In the genomic region with DNA sequence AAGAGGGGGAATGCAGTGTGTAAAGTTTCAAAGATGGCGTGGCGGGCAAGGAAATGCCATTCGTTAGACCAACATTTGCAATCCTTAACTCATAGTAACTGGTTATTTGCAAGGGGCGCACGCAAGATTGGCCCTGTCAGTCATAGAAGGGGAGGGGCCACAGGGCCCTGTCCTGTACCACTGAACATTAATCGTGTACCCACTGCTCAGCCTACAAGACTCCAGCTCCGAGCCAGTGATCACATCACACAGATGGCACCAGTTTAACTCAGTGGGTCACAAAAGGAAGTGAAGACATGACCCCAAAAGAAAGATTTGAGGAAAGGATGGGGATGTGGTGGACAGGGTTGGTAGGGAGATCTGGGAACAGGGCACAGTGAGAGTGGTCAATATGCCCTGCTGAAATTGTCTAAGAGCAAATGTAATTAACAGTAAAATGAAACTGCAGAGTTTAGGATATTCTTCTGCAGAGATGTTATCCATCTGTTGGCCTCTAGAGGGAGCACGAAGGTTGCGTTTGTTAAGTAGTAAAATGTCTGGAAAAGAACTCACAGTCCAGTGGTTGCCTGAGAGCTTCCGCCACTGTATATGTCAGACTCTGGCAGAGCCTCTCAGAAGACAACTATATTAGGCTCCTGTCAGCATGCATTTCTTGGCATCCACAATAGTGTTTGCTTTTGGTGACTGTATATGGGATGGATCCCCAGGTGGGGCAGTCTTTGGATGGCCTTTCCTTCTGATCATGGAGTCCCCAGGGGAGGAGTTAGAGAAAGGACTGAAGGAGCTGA, we compare ENCODE assay signal across 8 mouse cellular contexts. TPM values are rescaled to one million over a fixed set of nuclear protein-coding genes. Genes with fewer than 3 reads are reported as not detected.
A peak's percentile ranks its signal among the peaks of the same experiment; 100 is the strongest.
DNase-seq lines count a peak whose midpoint lies in the region; ATAC-seq and TF ChIP-seq lines count a peak whose summit lies in the region.

No protein-coding gene starts in this region.

- no peaks in the 10 kb centered on the region for H3K9me3 ChIP-seq in midbrain, embryonic 11.5 days (ENCODE audit: control insufficient read depth, low read length)

- H3K4me3 ChIP-seq in left cerebral cortex, adult 2 months = no peak overlapping the region
- H3K4me3 ChIP-seq in midbrain, embryonic 11.5 days (ENCODE audit: low read depth, low read length) = no peak overlapping the region

- peak; percentile 84 for TF ChIP-seq CTCF in left cerebral cortex, adult 2 months (IDR thresholded peaks at IDR 0.05)

- H3K36me3 ChIP-seq in midbrain, embryonic 11.5 days (ENCODE audit: control insufficient read depth, insufficient read depth, low read length) = no peaks in the 10 kb centered on the region

- H3K4me1 ChIP-seq in midbrain, embryonic 11.5 days (ENCODE audit: control insufficient read depth, insufficient read depth, low read length) = peaks cover 4% of the 10 kb centered on the region; the same call in 1 of the 2 replicates

- no peak overlapping the region for H3K27ac ChIP-seq in left cerebral cortex, adult 2 months
- no peak overlapping the region for H3K27ac ChIP-seq in midbrain, embryonic 11.5 days (ENCODE audit: low read depth, low read length)

- WGBS in midbrain, embryonic 11.5 days = 59% methylated on average over 10 of the region's 10 CpGs

- DNase-seq in left cerebral cortex, adult 2 months (ENCODE audit: extremely low spot score in 1 of 2, low spot score in 2 of 2) = peak; percentile 30 to 46
- no peak for DNase-seq in left cerebral cortex, adult 11 months (ENCODE audit: low spot score)
- DNase-seq in R1 (ENCODE audit: low read depth, low spot score) = peak; percentile 63
- peak; percentile 85 for DNase-seq in embryo, embryonic 10.5 days (ENCODE audit: low spot score)
- peak; percentile 68 to 77 for DNase-seq in heart, postnatal 10 days
- peak; percentile 45 to 60 for DNase-seq in kidney, postnatal 4 days
- peak; percentile 91 for DNase-seq in midbrain, embryonic 11.5 days (ENCODE audit: low spot score, missing footprints)
- DNase-seq in thymus, postnatal 14 days = peak; percentile 57

- intact Hi-C loops in left cerebral cortex, adult 2 months (cut with DNase I) = loop anchor here (1.0 to 5.0 kb wide), 3 partner anchors 203 to 417 kb away; a partner anchor contains a TSS
- intact Hi-C loops in heart, postnatal 10 days (cut with DNase I) = loop anchor here (1.0 to 5.0 kb wide), 4 partner anchors 98 to 416 kb away; no protein-coding TSS in a partner anchor

- H3K27me3 ChIP-seq in midbrain, embryonic 11.5 days (ENCODE audit: control insufficient read depth, insufficient read depth, low read length) = no peaks in the 10 kb centered on the region

- no peak overlapping the region for H3K9ac ChIP-seq in midbrain, embryonic 11.5 days (ENCODE audit: low read length)

- no peak overlapping the region for H3K4me2 ChIP-seq in midbrain, embryonic 11.5 days

- peak; percentile 60; the same call in 1 of the 2 replicates for ATAC-seq in midbrain, embryonic 11.5 days (ENCODE audit: low FRiP score)

RNA-seq across cellular contexts. Expression of a gene that starts 41.8 kb away (rescaled TPM):
- 10 to 100 TPM; 29.0 to 31.5 TPM for total RNA-seq in left cerebral cortex, adult 2 months (2021)
- total RNA-seq in heart, postnatal 10 days (2021) = 10 to 100 TPM; 45.9 to 49.2 TPM
- 135 and 150 TPM in 2 replicates for polyA plus RNA-seq in midbrain, embryonic 11.5 days (2014; fragmentation: Nextera tagmentation; extraction: Ambion mirVana)
